Mouse (Mus musculus): ENCODE data around the gene Btbd7. TPM values are rescaled to one million over a fixed set of nuclear protein-coding genes. Genes with fewer than 3 reads are reported as not detected.

Gene Btbd7
- polyA plus RNA-seq, 1 experiment: 11.9 TPM

GRCm38 (mm10) chr12:102878901-102879300, 630 bp upstream of the Btbd7 start:
- no peak for DNase-seq
- 18% methylated on average over 7 of the region's 7 CpGs for WGBS
- Histone ChIP-seq H3K27me3 (replicated peaks; ENCODE audit: control insufficient read depth, insufficient read depth, low read length) (no peaks in the 10 kb centered on the region), H3K36me3 (ENCODE audit: control insufficient read depth, insufficient read depth, low read length) (no peaks in the 10 kb centered on the region), H3K4me1 (ENCODE audit: control insufficient read depth, insufficient read depth, low read length) (peaks cover 3% of the 10 kb centered on the region; the same call in 1 of the 2 replicates), H3K4me3 (ENCODE audit: insufficient read depth, low read depth, low read length) (peak overlapping the region; percentile 79; the same call in 1 of the 2 replicates), H3K27ac (ENCODE audit: insufficient read depth, low read depth, low read length) (peak overlapping the region; percentile 62; the same call in 1 of the 2 replicates)
- TF ChIP-seq CTCF (conservative IDR thresholded peaks at IDR 0.05; ENCODE audit: insufficient read depth, insufficient read length, low read depth, low read length) (no peak), POLR2A (IDR thresholded peaks at IDR 0.05; ENCODE audit: low read depth, low read length) (no peak)

GRCm38 (mm10) chr12:102877301-102878030, 805 bp downstream of the Btbd7 start:
- Histone ChIP-seq H3K27me3 (replicated peaks; ENCODE audit: control insufficient read depth, insufficient read depth, low read length) (no peaks in the 10 kb centered on the region), H3K36me3 (ENCODE audit: control insufficient read depth, insufficient read depth, low read length) (no peaks in the 10 kb centered on the region), H3K27ac (ENCODE audit: insufficient read depth, low read depth, low read length) (peak overlapping the region; percentile 88), H3K4me1 (ENCODE audit: control insufficient read depth, insufficient read depth, low read length) (peaks cover 3% of the 10 kb centered on the region; the same call in 1 of the 2 replicates), H3K4me3 (ENCODE audit: insufficient read depth, low read depth, low read length) (peak overlapping the region; percentile 67)
- 3% methylated on average over 65 of the region's 70 CpGs for WGBS
- DNase-seq: peak; percentile 50
- 0 out of 2 replicates have a peak, but pooled peaks have one; percentile 6 for TF ChIP-seq CTCF (conservative IDR thresholded peaks at IDR 0.05; ENCODE audit: insufficient read depth, insufficient read length, low read depth, low read length)
- no peak for TF ChIP-seq POLR2A (IDR thresholded peaks at IDR 0.05; ENCODE audit: low read depth, low read length)

GRCm38 (mm10) chr12:102870527-102870926, 7.7 kb downstream of the Btbd7 start:
- WGBS: 76% methylated on average over 1 of the region's 1 CpGs
- DNase-seq: no peak

GRCm38 (mm10) chr12:102869802-102870201, 8.5 kb downstream of the Btbd7 start:
- Histone ChIP-seq H3K36me3 (ENCODE audit: control insufficient read depth, insufficient read depth, low read length) (no peaks in the 10 kb centered on the region), H3K4me1 (ENCODE audit: control insufficient read depth, insufficient read depth, low read length) (no peaks in the 10 kb centered on the region; the same call in 1 of the 2 replicates), H3K27me3 (replicated peaks; ENCODE audit: control insufficient read depth, insufficient read depth, low read length) (no peaks in the 10 kb centered on the region), H3K4me3 (ENCODE audit: insufficient read depth, low read depth, low read length) (no peak overlapping the region), H3K27ac (ENCODE audit: insufficient read depth, low read depth, low read length) (no peak overlapping the region)
- peak; percentile 10 for DNase-seq
- TF ChIP-seq POLR2A (IDR thresholded peaks at IDR 0.05; ENCODE audit: low read depth, low read length): no peak
- no peak for TF ChIP-seq CTCF (conservative IDR thresholded peaks at IDR 0.05; ENCODE audit: insufficient read depth, insufficient read length, low read depth, low read length)
- 52% methylated on average over 2 of the region's 2 CpGs for WGBS

More at GRCm38 (mm10) chr12:102870527-102870926, 7.7 kb downstream of the Btbd7 start:
- no peak for TF ChIP-seq POLR2A (IDR thresholded peaks at IDR 0.05; ENCODE audit: low read depth, low read length)
- TF ChIP-seq CTCF (conservative IDR thresholded peaks at IDR 0.05; ENCODE audit: insufficient read depth, insufficient read length, low read depth, low read length): no peak
- no peaks in the 10 kb centered on the region for H3K27me3 ChIP-seq (replicated peaks; ENCODE audit: control insufficient read depth, insufficient read depth, low read length)
- H3K27ac ChIP-seq (ENCODE audit: insufficient read depth, low read depth, low read length): no peak overlapping the region
- no peaks in the 10 kb centered on the region for H3K36me3 ChIP-seq (ENCODE audit: control insufficient read depth, insufficient read depth, low read length)
- H3K4me3 ChIP-seq (ENCODE audit: insufficient read depth, low read depth, low read length): no peak overlapping the region
- no peaks in the 10 kb centered on the region; the same call in 1 of the 2 replicates for H3K4me1 ChIP-seq (ENCODE audit: control insufficient read depth, insufficient read depth, low read length)

- H3K36me3 ChIP-seq (ENCODE audit: control insufficient read depth, insufficient read depth, low read length): no peaks in the 10 kb centered on the region
- TF ChIP-seq POLR2A (IDR thresholded peaks at IDR 0.05; ENCODE audit: low read depth, low read length) (no peak), CTCF (conservative IDR thresholded peaks at IDR 0.05; ENCODE audit: insufficient read depth, insufficient read length, low read depth, low read length) (no peak)
- H3K27me3 ChIP-seq (replicated peaks; ENCODE audit: control insufficient read depth, insufficient read depth, low read length): no peaks in the 10 kb centered on the region
- no peak overlapping the region for H3K27ac ChIP-seq (ENCODE audit: insufficient read depth, low read depth, low read length)
- DNase-seq: no peak
- peaks cover 9% of the 10 kb centered on the region for H3K4me1 ChIP-seq (ENCODE audit: control insufficient read depth, insufficient read depth, low read length)
- no peak overlapping the region for H3K4me3 ChIP-seq (ENCODE audit: insufficient read depth, low read depth, low read length)
These were observed 17.5 kb downstream of the Btbd7 start for GRCm38 (mm10) chr12:102860806-102861205.

- Histone ChIP-seq H3K4me3 (ENCODE audit: insufficient read depth, low read depth, low read length) (no peak overlapping the region), H3K27ac (ENCODE audit: insufficient read depth, low read depth, low read length) (no peak overlapping the region), H3K27me3 (replicated peaks; ENCODE audit: control insufficient read depth, insufficient read depth, low read length) (no peaks in the 10 kb centered on the region), H3K36me3 (ENCODE audit: control insufficient read depth, insufficient read depth, low read length) (no peaks in the 10 kb centered on the region; the same call in 1 of the 2 replicates), H3K4me1 (ENCODE audit: control insufficient read depth, insufficient read depth, low read length) (no peaks in the 10 kb centered on the region)
- TF ChIP-seq POLR2A (IDR thresholded peaks at IDR 0.05; ENCODE audit: low read depth, low read length) (no peak), CTCF (conservative IDR thresholded peaks at IDR 0.05; ENCODE audit: insufficient read depth, insufficient read length, low read depth, low read length) (no peak)
- WGBS: 92% methylated on average over 9 of the region's 9 CpGs
- no peak for DNase-seq
These were observed 40.0 kb downstream of the Btbd7 start for GRCm38 (mm10) chr12:102838271-102838670.

- H3K36me3 ChIP-seq (ENCODE audit: control insufficient read depth, insufficient read depth, low read length): no peaks in the 10 kb centered on the region
- DNase-seq: no peak
- H3K27me3 ChIP-seq (replicated peaks; ENCODE audit: control insufficient read depth, insufficient read depth, low read length): no peaks in the 10 kb centered on the region
These were observed 45.4 kb downstream of the Btbd7 start for GRCm38 (mm10) chr12:102832746-102833300.

More at GRCm38 (mm10) chr12:102832746-102833300, 45.4 kb downstream of the Btbd7 start:
- Histone ChIP-seq H3K27ac (ENCODE audit: insufficient read depth, low read depth, low read length) (no peak overlapping the region), H3K4me1 (ENCODE audit: control insufficient read depth, insufficient read depth, low read length) (0 out of 2 replicates have a peak, but pooled peaks cover 3% of the 10 kb centered on the region), H3K4me3 (ENCODE audit: insufficient read depth, low read depth, low read length) (no peak overlapping the region)
- TF ChIP-seq CTCF (conservative IDR thresholded peaks at IDR 0.05; ENCODE audit: insufficient read depth, insufficient read length, low read depth, low read length) (no peak), POLR2A (IDR thresholded peaks at IDR 0.05; ENCODE audit: low read depth, low read length) (no peak)
- 74% methylated on average over 1 of the region's 1 CpGs for WGBS
